Mouse (Mus musculus): ENCODE data around the gene Xaf1.

The Xaf1 gene

DNA sequence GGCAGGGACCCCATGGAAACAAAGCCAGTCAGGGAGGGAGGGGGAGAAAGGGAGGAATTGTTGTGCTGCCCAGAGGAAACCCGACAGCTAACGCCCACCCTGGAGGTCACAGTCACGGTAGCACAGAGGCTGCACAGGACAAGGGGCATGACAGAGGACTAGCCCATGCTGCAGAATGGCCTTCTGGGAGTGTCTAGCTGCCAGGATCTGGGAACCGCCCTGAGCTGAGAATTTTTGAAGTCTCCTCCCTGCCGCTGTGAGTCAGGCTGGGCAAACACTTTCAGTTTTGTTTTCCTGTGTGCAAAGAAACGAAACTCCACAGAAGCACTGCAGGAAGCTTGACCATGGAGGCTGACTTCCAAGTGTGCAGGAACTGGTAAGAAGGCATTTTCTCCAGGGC is at the start of gene Xaf1:
Gene Xaf1, plus strand, starts transcription at position 296 of the 400 bp plus-strand sequence.
- no peak for DNase-seq (ENCODE audit: extremely low read depth, low read depth)

DNA sequence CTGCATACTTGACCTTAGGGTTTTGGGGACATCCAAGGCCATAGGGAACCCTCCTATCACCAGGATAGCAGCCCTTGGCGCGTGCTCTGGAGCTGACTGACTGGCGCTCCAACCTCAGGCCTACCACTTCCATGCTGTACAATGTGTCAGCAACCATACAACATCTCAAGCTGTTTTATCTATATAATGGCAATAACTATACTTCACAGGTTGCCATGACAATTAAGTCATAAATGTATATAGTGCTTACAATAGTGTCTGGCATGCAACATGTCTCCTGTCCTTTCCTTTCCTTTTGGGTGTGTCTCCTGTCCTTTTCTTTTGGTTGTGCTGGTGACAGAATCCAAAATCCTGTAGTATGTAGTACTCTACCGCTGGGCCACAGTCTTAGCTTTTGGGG is 45.8 kb upstream of the Xaf1 start:
- no peak for DNase-seq (ENCODE audit: extremely low read depth, low read depth)

DNA sequence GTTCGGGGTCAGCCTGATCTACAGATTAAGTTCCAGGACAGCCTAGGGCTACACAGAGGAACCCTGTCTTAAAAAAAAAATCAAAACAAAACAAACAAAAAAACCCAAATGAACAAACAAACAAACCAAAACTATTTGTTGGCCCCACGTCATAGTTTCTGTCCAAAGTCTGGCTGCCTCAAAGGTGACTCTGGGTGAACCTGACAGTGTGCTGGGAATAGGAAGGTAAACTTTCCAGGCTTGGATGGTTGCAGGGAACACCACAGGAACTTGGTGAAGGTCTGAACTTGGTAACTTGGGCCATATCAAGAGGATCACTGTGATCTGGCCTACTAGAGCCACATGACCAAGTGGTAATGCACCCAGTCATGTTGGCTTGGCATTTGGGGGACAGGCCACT is 45.0 kb upstream of the Xaf1 start:
- DNase-seq (ENCODE audit: extremely low read depth, low read depth): no peak

GRCm38 (mm10) chr11:72265483-72265882 is 35.9 kb upstream of the Xaf1 start:
- DNase-seq (ENCODE audit: extremely low read depth, low read depth): no peak

DNA sequence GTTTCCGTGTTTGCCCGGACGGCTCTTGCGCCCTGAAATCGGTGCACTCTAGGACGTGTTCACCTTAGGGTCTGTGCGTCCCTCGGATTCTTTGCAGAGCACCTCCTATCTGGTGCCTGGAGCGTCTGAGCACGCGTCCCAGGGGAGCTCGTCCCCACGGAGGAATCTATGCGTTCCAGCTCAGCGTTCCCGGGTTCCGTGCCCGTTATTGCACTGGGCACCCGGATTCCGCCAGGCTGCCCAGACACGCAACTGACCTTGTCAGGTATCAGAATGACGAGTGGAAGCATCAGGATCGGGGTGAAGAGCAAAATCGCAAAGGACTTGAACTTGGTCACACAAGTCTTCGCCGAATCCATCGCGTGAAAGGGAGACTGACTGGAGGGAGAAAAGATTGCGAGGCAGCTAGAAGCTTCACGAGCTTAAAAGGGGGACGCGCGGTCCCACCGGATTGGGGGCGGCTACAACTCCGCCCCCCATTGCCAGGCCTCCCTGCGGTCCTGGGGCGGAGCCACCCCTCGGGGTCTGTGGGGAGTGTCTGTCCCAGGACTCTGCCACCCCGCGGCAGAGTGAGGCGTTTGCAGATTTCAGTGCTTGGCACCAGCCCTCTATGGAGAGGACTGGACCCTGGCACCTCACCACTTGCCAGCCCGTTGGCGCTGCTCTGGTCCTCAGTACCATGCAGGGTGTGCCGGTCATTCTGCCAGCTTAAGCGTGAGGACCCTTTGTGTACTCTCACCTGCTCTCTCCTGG is 35.0 kb upstream of the Xaf1 start:
- no peak for DNase-seq (ENCODE audit: extremely low read depth, low read depth)

GRCm38 (mm10) chr11:72266960-72267560 is 34.4 kb upstream of the Xaf1 start, which contains the start of gene Slc13a5:
TSS of gene Slc13a5 (minus strand) at chr11:72267222.
- no peak for DNase-seq (ENCODE audit: extremely low read depth, low read depth)

DNA sequence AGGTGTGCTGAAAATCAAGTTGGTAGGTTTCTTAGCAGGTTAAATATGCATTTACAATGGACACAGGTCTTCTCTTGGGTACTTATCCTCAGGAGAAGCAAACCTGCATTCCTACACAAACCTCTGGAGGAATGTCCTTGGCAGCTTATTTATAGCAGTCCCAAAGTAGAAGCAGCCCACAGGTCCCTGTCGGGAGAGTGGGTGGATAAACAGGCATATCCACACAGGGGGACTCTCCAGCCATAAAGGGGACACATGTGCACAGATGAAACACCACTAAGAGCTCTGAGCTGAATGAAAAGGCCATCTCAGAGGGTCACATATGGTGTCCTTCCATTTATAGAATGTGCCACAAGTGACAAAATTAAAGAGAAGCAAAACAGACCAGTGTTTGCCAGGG is 29.7 kb upstream of the Xaf1 start:
- DNase-seq (ENCODE audit: extremely low read depth, low read depth): no peak

GRCm38 (mm10) chr11:72273341-72273740 is 28.1 kb upstream of the Xaf1 start:
- no peak for DNase-seq (ENCODE audit: extremely low read depth, low read depth)

- DNase-seq (ENCODE audit: extremely low read depth, low read depth): no peak
Observed at GRCm38 (mm10) chr11:72281143-72281851, 20.1 kb upstream of the Xaf1 start.

GRCm38 (mm10) chr11:72281852-72282400 is 19.5 kb upstream of the Xaf1 start:
- DNase-seq (ENCODE audit: extremely low read depth, low read depth): no peak

DNA sequence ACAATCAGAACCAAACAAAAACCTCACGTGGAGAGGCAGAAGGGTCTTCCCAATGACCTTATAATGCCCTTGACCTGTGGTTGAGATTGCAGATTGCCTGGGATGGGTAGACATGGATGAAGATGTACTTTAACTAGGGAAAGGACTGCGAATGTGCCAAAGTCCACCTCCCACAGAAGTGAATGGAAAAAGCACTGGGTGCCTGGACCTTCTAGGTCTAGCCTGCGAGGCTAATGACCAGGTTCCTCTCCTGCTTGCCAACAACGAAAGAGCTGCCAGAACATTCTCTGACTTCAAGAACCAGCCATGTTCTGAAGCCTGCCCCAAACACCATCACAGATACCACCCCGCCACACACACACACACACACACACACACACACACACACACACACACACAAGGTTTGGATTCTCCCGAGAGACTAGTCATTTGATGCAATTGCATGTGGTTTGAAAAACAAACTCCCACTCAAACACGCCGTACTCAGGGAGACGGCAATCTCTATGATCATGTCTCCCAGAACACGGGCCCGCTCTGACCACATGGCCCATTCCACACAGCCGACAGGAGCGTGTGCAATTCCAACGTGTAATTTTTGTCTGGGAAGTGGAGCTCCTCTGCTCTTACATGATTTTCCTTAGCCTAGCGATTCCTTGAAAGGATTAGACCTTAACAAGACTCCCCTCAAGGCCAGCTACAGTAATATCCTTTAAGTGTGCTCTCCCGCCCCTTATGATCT is 17.8 kb upstream of the Xaf1 start:
- DNase-seq (ENCODE audit: extremely low read depth, low read depth): no peak

- DNase-seq (ENCODE audit: extremely low read depth, low read depth): no peak
Observed at GRCm38 (mm10) chr11:72284532-72285182, 16.8 kb upstream of the Xaf1 start.

- DNase-seq (ENCODE audit: extremely low read depth, low read depth): no peak
Observed at GRCm38 (mm10) chr11:72285971-72286480, 15.4 kb upstream of the Xaf1 start.

DNA sequence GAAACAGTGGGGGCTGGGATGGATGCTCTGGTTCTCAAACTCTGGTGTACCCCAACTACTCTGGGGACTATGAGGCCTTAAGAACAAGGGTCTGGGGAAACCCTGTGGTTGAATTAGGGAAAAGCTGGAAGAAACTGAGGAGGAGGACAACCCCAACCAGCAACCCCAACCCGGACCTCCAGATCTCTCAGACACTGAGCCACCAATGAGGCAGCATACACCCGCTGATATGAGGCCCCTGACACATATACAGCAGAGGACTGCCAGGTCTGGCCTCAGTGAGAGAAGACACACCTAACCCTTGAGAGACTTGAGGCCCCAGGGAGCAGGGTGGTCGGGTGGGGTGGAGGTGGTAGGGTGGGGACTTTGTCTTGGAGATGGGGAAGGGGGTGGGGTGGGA is 14.8 kb upstream of the Xaf1 start:
- DNase-seq (ENCODE audit: extremely low read depth, low read depth): no peak

DNA sequence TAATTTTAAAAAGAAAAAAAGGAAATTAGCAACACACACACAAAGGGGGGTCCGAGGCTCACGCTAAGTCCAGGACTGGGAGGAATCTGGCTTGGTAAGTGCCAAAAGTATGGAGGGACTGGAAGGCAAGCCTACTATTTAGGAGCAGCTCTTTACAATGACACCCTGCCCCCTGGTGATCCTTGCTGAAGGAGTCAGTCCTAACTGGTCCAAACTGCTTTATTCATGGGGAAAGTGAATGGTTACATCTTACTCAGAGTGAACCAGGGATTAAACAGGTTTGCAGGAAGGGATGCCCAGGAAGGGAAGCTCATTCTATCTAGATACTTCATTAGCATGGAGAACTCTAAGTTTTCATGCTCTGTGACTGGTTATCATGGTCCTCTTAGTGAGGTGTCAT is 14.3 kb upstream of the Xaf1 start:
- no peak for DNase-seq (ENCODE audit: extremely low read depth, low read depth)

GRCm38 (mm10) chr11:72287543-72287942 is 13.9 kb upstream of the Xaf1 start:
- no peak for DNase-seq (ENCODE audit: extremely low read depth, low read depth)

DNA sequence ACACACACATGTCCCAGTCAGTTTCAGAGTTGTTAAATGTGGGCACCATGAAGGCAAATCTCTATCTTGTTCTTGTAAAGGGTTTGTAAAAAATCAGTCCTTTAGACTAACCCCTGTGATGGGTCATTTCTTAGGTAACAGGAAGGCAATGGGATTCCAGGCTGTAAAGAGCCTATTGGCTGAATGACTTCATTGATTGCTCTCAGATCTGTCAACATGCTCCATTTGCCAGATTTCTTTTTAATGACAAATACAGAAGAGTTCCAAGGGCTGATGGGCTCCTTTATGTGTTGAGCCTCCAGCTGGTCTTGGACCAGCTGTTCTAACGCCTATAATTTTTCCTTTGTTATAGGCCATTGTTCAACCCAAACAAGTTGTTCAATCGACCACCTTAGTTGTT is 8.3 kb upstream of the Xaf1 start:
- DNase-seq (ENCODE audit: extremely low read depth, low read depth): no peak

GRCm38 (mm10) chr11:72302230-72302629 is 801 bp downstream of the Xaf1 start:
- DNase-seq (ENCODE audit: extremely low read depth, low read depth): no peak

- DNase-seq (ENCODE audit: extremely low read depth, low read depth): no peak
Observed at GRCm38 (mm10) chr11:72307461-72307860, 6.0 kb downstream of the Xaf1 start.

- peak; percentile 50 for DNase-seq (ENCODE audit: extremely low read depth, low read depth)
Observed at GRCm38 (mm10) chr11:72308982-72309381, 7.6 kb downstream of the Xaf1 start.

DNA sequence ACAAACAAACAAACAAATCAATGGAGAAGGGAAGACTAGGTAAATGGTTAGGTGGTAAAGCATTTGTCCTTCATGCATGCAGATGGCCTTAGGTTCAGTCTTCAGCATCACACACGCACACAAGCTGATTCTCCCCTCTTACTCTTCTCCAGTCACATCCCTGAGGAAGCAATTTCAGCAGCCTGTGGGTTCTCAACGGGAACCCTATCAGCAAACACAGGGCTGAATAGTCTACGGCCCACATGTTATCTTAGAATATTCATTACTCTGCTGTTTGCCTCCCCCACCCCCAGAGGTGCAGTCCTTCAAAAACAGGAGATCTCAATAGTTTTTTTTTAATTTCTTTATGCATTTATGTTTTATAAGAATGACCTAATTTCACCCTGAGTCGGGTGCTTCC is 9.1 kb downstream of the Xaf1 start:
- peak; percentile 27 for DNase-seq (ENCODE audit: extremely low read depth, low read depth)
